Mouse (Mus musculus) spleen, adult 2 months (tissue): ENCODE data around the gene Trim8.

Experiments
- CTCF ChIP-seq: fragments of 200-500 bp; IDR thresholded peaks from 2 replicates; pipeline ENCODE4 v1.5.1; 2011; ENCODE audit warnings: mild to moderate bottlenecking, inconsistent platforms; ENCODE audit not compliant: insufficient read depth, insufficient read length, insufficient replicate concordance; ENCODE audit errors: extremely low read depth
- POLR2A ChIP-seq: fragments of 200-500 bp; IDR thresholded peaks from 2 replicates; pipeline ENCODE4 v1.6.1; 2011; ENCODE audit warnings: low read depth, low read length, inconsistent platforms

DNA sequence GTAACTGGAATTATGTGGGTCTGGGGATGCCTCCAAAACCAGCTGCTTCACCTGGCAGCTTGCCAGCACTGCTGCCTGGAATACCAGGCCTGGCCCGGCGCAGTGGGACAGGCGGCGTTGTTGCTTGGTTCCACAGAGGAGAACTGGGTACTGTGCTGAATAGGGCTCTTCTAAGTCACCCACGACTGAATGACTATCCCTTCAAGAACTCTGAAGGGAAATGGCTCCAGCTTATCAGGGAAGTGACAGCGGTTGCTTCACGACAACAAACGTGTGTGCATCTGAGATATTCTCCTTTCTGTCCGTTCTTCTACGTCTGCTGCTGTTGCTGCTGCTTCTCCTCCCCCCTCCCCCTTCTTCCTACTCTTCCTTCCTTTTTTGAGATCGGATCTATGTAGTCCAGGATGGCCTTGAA lies 52.0 kb downstream of the Trim8 start:
- TF ChIP-seq POLR2A (no peak), CTCF (no peak)
